Mouse (Mus musculus): ENCODE measurements around the gene Gm28305.

Gene Gm28305

GRCm38 (mm10) chr9:104040362-104040761 lies at the start of gene Gm28305:
Gm28305 (plus strand) TSS chr9:104040662.
- no peak for DNase-seq (ENCODE audit: low spot score)

GRCm38 (mm10) chr9:103996496-103996895 lies 44.0 kb upstream of the Gm28305 start:
- no peak for DNase-seq (ENCODE audit: low spot score)

DNA sequence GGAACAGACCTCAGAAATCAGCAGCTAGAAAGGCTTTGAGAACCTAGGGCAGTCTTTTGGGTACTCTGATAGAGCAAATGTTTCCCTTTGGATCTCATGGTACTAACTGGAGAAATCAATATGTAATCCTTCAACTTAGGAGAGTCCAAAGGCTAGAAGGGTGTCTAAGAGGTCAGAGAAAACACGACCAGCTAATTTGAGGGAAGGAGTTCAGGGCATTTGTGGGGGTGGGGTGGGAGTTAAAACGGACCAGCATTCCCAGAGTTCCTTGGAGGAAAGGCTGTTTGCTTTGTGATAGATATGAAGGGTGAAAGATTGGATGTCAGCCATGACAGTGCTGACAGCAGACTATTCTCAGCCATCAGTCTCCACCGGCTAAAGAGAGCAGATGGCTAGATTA lies 39.9 kb upstream of the Gm28305 start:
- no peak for DNase-seq (ENCODE audit: low spot score)

- peak; percentile 97 for DNase-seq (ENCODE audit: low spot score)
Measured at GRCm38 (mm10) chr9:104001921-104002859, 38.3 kb upstream of the Gm28305 start, which contains the start of gene Nphp3. Nphp3 (plus strand) TSS chr9:104002544.

GRCm38 (mm10) chr9:104002913-104003330 lies 37.5 kb upstream of the Gm28305 start:
- peak; percentile 26 for DNase-seq (ENCODE audit: low spot score)

DNA sequence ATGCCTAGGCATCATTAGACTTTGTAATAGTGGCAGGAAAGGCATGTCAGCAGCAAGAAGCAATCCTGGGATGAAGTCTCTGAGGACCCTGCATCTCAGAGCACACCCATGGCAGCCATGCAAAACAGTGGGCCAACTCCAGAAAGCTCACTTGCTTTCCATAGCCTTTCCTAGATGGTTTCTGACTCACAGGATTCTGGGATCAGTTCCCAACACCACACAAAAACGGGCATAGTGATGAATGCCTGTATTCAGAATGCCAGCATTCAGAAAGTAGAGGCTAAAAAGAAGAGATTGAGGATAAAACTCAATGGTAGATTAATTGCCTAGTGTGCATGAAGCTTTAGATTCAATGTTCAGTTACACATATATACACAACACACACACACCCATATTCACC lies 25.9 kb upstream of the Gm28305 start:
- no peak for DNase-seq (ENCODE audit: low spot score)

DNA sequence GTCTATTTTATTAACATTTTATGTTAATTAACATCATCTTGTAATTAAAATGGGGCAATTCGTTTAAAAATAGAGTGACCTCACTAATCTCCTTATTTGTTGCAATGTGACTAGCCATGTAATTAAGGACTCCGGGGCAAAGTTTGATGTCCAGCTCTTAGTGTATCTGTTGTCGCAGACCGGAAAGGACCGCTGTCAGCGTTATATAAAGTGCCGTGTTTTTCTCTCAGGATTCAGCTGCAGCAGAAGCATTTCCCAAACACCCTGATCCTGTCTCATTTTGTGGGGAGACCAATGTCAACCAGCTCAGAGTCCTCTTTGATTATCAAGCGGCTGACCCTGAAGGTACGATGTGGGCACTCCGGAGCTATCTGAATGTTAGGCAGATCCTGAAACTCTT lies 19.4 kb upstream of the Gm28305 start:
- no peak for DNase-seq (ENCODE audit: low spot score)

- DNase-seq (ENCODE audit: low spot score): no peak
Measured at GRCm38 (mm10) chr9:104027186-104027585, 13.3 kb upstream of the Gm28305 start.

DNA sequence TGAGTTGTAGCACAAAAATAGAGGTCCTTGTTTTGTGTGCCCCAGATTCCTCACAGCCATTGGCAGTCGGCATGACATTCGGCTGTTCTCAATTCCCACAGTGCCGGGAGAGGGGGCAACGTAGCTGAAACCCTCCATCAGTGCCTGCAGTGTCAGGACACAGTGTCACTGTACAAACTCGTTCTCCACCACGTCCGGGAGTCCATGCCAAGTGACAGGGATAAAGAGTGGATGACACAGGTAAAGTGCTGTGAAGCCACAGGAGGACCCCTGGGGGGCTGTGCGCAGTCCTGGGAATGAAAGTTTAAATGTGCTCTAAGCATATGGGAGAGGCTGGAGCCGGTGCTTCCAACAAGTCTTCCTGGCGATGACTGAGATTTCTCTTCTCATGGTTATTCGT lies 10.6 kb upstream of the Gm28305 start:
- DNase-seq (ENCODE audit: low spot score): no peak

DNA sequence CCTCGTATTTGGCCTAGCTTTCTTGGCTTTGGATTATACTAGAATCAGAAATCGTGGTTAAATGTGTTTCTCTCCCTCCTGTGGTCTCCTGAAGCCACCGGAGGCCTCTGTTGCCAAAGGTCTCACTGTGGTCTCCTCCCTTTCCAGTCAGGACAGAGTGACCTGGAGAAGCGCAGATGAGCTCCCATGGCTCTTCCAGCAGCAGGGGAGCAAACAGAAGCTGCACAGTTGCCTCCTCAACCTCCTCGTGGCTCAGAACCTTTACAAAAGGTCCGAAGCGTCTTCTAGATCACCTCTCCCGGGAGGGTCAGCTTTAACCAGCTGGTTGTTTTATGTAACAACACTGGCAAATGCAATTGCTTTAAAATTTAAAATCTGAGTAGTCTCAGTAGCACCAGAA lies 6.2 kb upstream of the Gm28305 start:
- no peak for DNase-seq (ENCODE audit: low spot score)

GRCm38 (mm10) chr9:104034718-104035117 lies 5.7 kb upstream of the Gm28305 start:
- DNase-seq (ENCODE audit: low spot score): no peak

GRCm38 (mm10) chr9:104035261-104036015 lies 5.0 kb upstream of the Gm28305 start:
- peak; percentile 40 for DNase-seq (ENCODE audit: low spot score)

- no peak for DNase-seq (ENCODE audit: low spot score)
Measured at GRCm38 (mm10) chr9:104038266-104038665, 2.2 kb upstream of the Gm28305 start.

DNA sequence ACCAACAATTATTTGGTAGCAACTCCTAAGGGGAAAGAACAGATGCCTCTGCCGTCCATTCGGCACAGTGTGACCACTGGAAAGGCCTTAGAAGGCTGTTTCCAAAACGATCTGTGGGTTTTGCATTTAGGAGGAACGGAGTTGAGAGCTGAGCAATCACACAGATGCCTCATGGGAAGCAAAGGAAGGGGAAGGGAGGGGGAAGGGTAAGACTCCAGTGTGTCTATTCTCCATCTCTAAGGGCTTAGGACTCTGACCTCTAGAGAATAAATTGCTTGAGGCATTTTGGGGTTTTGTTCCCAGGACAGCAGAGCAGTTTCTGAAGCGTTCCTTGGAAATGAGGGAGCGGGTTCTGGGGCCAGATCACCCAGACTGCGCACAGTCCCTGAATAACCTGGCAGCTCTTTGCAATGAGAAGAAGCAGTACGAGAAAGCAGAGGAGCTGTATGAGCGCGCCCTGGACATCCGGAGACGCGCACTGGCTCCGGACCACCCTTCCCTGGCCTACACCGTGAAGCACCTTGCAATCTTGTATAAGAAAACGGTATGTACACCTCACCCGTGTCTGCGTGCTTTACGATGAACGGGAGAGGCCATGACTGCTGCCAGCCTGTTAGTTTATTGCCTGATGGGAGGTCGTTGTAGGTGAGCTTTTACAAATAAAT lies 1.3 kb upstream of the Gm28305 start:
- DNase-seq (ENCODE audit: low spot score): no peak

DNA sequence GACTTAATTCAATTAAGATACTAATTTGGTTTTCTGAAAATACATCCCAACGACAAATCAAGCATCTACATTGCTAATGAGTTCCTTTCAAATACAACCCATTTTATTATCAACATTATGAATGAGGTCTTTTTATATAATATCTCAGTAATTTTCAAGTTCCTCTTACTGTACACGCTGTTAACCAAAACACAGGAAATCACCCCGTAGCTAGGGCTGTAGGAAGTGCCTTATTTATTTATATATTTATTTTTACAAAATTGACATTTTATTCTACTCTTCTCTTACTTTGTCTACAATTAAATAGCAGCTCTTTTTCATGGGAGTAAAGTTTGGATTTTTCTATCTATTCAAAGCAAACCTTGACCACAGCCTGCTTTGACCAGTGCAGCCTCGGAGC lies 720 bp upstream of the Gm28305 start:
- no peak for DNase-seq (ENCODE audit: low spot score)

GRCm38 (mm10) chr9:104043676-104044075 lies 3.2 kb downstream of the Gm28305 start:
- DNase-seq (ENCODE audit: low spot score): no peak

DNA sequence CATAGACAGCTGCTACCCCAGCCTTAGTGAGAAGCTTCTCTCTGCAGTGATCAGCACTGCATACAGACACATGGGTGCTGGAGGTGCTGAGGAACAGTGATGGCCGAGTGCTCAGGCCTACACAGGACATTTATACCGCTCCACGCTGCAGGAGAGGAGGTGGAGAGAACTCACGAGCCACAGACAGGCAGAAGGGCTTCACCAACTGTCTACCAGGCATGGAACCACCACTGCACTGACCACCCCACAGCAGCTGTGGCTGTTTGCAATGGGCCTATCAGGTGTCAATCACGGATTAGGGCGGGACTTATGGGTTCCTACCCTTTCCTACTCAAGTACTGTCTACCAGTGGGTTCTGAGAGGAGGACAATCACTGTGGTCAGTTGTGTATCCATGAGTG lies 10.6 kb downstream of the Gm28305 start:
- no peak for DNase-seq (ENCODE audit: low spot score)

- DNase-seq (ENCODE audit: low spot score): no peak
Measured at GRCm38 (mm10) chr9:104062430-104063243, 22.2 kb downstream of the Gm28305 start, which contains the start of gene Uba5. Uba5 (minus strand) TSS chr9:104063134.

DNA sequence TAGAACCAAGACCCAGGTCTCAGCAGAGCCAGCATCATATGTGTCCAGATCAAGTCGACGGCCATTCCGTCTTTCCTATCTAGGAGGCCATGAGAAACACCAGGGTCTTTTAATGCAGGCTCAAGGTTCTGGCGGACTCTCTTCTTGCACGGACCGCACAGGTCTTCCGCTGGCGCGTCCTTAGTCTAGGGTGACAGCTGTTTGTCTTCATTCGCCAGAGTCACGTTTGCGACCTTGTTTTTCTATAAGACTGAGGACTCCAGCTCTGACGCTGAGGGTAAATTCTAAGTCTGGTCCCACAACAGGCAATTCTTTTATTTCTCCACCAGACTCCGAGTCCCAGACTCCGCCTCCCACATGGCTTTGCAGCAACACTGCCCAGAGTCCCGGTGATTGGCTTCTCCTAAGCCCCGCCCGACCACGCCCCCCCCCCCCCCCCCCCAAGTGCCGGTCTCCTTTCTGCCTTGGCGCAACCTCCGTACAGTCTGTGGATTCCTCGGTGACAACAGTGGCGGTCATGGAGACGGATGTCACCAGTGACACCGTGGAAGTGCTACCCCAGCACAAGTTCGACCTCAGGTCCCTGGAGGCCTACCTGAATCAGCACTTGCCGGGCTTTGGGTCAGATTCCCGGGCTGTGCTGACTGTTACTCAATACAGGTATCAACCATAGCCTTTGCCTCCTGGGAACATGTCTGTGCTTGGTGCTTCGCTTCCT lies 22.9 kb downstream of the Gm28305 start, which contains the start of gene Acad11:
Gene Acad11, plus strand, starts transcription at position 134 of the 718 bp plus-strand sequence.
- DNase-seq (ENCODE audit: low spot score): peak; percentile 91

DNA sequence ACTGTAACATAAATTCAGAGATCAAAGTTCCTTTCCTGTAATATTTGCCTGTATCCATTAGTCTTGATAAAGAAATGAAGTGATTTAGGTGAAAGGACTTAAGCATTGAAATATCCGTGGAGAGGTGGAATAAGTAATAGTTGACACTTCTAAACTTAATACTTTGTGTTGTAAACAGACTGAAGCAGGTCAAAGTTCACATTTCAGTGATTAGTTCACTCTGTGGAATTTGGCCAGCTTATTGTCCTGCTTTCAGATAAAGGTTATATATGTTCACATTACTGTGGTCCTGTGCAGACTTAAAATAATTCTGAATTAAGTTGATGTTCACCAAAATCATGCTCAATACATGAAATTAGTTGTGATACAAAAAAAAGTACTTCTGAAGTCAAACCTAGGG lies 24.1 kb downstream of the Gm28305 start:
- no peak for DNase-seq (ENCODE audit: low spot score)

DNA sequence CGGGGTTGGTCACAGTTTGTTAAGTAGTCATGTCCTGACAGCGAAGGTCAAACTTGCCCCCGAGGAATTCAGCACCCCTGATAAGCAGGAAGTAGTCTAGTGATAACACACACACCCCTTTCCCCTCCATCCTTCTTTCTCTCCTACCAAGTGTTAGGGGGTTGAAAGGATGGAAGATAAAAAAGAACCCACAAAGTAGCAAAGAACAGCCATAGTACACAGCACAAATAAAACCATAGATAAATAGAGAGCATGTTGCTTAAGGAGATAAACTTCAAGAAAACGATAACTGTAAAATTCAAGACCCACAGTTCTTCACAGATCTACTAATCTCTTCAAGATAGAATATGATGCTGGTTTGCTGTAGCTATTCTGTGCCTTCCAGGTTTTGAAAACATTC lies 29.8 kb downstream of the Gm28305 start:
- no peak for DNase-seq (ENCODE audit: low spot score)

Measured in layer of hippocampus, adult 9-10 months (tissue).